Mouse (Mus musculus): ENCODE results near the gene Dusp15.

The Dusp15 gene

DNA sequence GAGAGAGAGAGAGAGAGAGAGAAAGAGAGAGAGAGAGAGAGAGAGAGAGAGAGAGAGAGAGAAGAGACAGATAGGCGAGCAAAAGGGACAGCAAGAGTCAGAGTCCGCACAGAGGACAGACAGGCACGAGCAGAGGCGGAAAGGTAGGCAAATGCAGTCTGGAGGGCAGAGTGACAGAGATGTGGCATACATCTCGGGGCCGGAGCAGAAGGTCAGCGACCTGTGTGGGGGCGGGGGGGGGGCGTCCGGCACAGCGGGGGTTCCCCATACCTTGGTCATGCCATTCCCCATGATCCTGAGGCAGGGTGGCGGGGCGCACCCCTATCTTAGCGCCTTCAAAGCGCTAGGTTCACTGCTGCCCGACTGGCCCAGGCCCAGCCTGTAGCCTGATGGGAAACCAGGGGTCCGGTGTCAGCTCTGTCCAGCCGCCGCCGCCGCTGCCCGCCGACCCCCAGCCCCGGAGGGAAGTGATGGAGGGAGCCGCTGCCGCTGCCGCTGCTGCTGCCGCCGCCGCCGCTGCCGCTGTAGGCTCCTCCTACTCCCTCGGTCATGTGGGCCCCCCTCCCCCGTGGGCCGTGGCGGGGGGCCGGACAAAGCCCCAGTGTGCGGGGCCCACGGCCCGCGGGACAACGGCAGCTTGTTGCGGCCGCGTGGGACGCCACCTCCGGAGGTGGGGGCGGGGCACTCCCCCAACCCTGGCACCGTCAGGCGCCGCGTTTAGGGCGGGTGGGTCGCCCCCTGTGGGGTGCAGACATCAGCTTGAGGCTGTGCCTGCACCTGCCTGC lies at the start of gene Dusp15:
Gene Dusp15 (minus strand): TSS at position 634 of the 785 bp plus-strand sequence.
- DNase-seq: peak; percentile 71 to 78

DNA sequence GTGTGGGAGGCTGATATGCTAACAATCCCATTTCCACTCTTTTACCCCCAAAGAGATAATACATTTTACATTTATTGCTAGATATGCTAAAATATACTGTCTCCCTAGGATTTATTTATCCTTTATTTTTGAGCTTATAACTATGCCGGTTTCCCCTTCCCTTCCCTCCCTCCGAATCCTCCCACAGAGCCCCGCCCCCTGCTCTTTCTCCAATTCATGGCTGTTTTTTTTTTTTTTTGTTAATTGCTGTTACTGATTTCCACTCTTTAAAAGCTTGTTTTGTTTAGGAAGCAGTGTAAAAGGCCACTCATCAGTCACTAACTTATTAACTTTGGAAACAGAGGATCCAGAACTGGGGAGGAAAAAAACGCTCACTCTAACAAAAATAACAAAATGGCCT lies 45.5 kb upstream of the Dusp15 start:
- no peak for DNase-seq

- no peak for DNase-seq
Measured at GRCm38 (mm10) chr2:152991529-152991928, 40.0 kb upstream of the Dusp15 start.

DNA sequence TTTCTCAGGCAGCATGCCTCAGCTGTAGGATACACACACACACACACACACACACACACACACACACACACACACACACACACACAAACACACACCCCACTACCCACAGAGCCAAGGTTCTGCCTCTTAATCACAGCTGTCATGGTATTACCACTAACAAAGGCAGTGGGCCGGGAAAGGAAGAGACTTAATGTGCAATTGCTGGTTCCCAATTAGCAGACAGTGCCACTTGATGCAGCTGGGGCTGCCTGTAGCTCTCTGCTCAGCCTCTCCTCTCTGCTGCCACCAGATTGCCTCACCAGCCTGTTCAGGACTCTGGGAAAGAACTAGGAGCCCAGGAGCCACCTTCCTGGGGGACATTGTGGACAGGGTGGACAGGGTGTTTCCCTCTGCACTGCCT lies 34.1 kb upstream of the Dusp15 start:
- DNase-seq: no peak

DNA sequence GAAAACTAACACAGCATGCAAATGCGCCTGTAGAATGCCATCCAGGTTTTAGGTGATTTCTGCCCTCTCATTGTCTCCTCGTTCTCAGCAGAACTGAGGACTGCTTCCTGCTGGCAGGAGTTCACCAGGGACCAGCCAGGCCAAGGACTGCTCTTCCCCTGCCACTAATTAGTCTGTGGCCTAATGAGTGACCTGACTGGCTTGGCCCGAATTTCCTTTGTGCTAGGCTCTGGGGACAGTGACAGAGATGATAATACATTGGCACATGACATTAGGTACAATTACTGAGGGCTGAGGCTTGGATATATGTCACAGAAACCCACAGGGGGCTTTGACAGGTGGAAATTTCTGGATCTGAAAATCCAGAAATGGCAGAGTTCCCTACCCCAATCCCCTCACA lies 25.5 kb upstream of the Dusp15 start:
- DNase-seq: no peak

DNA sequence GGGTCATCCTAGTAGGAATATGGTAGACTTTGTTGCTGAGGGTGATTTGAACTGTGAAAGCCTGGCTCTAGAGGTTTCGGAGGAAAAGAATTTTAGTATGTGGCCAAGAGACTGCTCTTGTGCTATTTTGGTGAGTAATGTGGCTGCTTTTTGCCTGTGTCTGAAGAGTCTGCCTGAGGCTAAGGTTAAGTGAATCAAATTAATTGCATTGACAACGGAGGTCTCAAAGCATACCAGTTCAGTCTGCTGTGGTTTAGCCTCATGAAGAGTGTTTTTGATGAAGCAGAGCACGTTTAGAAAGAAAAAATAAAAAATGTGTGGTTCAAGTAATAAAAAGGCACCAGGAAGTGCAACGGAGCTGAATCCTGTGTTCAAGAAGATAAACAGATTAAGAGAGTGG lies 14.1 kb upstream of the Dusp15 start:
- DNase-seq: no peak

GRCm38 (mm10) chr2:152962091-152962793 lies 10.7 kb upstream of the Dusp15 start, which contains the start of gene Ttll9:
Ttll9 (plus strand) TSS chr2:152962485.
- peak; percentile 80 to 84 for DNase-seq

- DNase-seq: no peak
Measured at GRCm38 (mm10) chr2:152958116-152958515, 6.6 kb upstream of the Dusp15 start.

DNA sequence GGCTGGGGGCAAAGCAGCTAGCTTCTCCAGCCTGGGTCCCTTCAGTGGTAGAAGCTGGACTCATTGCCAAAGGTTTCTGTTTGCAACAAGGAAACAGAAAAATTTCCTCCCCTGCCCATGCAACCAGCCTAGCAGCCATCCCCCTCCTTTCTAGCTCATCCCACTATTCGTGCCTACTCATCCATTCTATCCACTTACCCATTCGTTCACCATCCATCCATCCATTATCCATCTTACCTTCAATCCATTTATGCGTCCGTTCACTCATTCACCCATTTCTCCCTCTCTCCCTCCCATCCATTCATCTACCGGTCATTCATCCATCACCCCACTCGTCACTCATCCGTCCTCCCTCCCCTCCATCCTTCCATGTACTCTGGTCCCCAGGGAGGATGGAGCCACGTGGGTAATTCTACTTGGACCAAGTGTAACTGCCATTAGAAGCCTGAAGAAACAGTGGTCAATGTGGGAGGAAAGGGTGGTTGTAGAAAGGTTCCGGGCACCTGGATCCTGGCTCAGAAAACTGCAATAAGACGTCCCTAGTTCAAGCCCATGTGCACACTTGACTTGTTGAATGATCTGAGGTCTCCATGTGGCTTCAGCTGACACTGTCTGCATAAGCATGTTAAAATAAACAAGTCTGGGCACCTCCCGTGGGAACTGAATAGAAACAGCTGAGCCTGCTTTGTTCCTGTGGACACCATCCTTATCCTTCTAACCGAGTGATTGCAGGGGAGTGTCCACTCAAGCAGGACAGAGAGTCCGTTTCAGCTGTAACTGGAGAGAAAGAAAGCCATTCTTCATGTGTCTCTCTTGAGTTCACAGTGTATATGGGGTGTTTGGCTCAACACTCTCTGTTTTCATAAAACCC lies 587 bp upstream of the Dusp15 start:
- DNase-seq: peak in 1 of 2 experiments; percentile 24

DNA sequence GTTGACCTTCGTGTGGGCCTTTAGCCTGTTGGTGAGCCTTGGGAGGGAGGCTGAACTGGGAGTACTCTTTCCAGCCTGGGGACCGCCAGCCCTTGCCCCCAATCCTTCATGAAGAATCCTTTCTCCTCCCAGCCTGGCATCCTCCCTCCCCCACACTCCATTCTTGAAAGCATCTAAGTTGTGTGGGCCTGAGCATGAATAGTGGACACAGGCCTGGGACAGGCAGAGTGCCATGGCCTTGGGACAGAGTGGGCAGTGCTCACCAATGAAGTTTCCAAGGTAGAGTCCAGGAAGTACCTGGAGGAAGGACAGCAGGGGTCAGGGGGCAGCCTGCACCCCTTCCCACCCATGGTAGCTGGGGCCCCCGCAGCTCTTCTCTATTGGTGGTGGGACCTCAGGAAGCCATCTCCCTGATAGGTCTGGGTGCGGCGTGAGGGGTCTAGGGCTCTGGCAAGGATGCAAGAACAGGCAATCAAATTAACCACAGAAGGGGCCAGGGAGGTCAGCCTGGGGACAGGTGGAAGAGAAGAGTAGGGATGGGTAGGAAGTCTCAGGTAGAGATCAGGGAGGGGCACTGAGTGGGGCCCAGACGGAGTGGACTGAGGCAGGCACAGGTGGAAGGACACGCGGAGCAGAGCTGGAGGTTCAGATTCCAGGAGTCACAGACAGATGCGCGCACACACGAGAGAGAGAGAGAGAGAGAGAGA lies 987 bp downstream of the Dusp15 start:
- DNase-seq: no peak

DNA sequence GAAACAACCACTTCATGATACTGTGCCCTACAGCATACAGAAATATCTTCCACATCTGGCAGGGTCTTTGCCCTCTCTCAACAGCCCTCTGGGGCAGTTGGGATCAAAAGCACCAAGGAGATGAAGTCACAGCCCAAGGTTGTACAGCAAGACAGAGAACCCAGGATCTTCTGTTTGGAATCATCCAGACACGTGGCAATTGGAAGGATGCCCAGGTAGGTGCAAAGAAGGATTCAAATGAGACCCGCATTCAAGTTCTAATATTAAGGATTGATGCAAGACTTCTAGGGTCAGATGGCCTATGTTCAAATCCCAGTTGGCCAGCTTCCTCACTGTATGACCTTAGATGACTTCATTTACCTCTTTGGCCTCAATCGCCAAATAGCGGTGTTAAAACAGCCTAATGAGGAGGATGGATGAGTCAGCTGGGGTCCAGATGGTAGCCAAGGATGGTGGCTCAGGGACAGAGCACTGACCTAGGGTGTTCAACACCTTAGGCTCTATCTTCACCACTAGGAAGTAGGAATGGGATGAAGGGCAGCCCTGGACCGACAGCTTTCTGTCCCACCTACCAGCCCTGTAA lies 3.0 kb downstream of the Dusp15 start:
- peak in 1 of 2 experiments; percentile 46 for DNase-seq

- DNase-seq: peak; percentile 38 to 53
Measured at GRCm38 (mm10) chr2:152947098-152947497, 4.4 kb downstream of the Dusp15 start.

- peak in 1 of 2 experiments; percentile 41 for DNase-seq
Measured at GRCm38 (mm10) chr2:152944013-152944412, 7.5 kb downstream of the Dusp15 start.

DNA sequence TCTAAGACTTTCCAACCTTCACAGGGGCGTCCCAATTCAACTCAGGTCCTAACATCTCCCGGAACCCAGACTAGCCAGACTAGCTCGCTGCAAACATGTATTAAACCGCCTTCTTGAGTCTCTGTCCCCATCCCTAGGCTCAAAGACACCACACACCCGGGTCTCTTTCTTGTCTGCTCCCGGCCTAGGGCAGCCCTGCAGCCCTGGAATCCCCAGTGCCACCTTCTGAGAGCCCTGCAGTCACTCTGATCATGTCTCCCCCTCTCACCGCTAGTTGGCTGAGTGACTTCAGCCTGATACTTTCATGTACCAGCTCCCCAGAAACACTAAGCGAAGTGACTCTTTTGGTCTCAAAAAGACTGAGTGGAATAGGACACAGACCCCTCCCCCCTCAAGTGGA lies 7.9 kb downstream of the Dusp15 start:
- no peak for DNase-seq

DNA sequence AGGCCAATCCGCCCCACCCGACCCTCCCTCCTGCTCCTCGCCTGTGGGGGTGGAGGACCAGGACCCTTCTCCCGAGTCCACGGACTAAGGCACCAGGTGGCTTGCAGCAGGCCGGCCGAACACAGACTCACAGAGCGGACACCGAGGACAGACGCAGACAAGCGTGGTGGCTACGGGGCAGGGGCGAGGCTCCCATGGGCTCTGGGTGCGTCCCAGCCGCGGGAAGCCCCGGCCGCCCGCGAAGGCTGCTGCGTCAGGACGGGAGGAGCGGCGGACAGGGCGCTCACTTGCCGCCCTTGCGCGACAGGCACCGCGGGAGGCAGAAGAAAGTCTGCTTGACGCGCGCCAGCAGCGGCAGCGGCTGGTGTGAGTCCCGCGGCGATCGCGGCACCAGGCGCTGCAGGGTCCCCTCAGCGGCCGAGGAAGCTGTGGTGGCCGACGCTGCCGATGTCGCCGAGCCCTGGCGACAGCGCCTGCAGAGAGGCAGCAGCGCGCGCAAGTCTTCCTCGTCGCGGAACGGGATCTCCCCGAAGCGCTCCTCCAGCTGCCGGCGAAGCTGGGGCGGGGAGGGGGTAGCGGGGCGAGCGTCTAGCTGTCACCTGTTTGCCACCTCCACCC lies 8.5 kb downstream of the Dusp15 start:
- peak; percentile 33 to 45 for DNase-seq

GRCm38 (mm10) chr2:152941776-152942175 lies 9.7 kb downstream of the Dusp15 start:
- no peak for DNase-seq

GRCm38 (mm10) chr2:152941106-152941505 lies 10.4 kb downstream of the Dusp15 start:
- DNase-seq: no peak

DNA sequence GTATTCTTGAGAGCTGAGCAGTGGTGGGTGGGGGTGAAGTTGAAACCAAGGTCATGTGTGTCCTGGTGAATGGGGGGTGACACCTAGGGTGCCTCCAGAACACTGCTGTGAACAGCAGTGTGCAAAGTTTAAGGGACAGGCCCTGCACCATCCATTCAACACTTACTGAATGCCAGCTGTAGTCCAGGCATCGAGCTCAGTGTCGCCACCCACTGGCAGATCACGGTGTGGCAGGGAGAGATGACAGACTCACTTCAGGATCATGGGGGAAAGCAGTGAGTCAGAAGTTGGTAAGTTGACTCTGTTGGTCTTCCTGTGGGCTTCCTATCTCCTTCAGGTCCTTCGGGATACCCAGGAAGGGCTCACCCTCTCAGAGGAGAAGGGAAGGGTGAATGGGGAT lies 11.7 kb downstream of the Dusp15 start:
- peak; percentile 56 to 77 for DNase-seq

DNA sequence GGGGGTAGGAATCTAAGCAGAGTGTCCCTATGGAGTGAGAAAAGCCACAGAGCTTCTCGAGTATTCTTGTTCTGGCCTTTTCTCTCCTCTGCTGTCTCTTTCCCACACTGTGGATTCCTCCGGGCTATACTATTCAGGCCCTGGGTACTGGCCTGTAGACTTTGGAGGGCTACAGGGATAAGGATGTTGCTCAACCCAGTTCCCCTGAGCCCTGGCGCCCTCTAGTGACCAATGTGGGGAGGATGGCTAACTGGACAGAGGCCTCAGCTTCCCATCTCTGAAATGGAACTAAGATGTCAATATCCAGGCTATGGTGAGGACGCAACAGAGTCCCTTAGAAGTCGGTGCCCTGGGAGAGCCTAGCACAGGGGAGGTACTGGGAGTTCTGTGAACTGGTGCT lies 17.9 kb downstream of the Dusp15 start:
- DNase-seq: peak; percentile 65 to 79

DNA sequence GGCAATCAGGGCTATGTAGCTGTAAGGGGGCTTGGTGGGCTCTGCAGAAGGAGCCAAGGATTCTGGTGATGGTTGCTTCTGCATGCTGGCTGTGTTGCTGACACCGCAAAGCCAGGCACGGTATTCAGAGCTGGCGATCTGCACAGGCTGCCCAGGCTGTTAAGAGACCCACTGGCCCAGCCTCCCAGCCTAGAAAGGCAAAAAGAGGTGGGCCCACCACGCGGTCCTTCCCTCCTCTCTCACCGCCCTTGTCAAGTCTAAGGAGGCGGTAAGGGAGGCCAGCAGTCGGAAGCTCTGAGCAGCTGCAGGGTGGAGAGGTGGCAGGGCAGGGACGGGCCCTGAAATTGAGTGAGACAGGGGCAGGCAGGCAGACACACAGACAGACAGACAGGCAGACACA lies 18.4 kb downstream of the Dusp15 start, which contains the start of gene Foxs1:
Gene Foxs1 (minus strand): TSS at position 161 of the 400 bp plus-strand sequence.
- DNase-seq: no peak

GRCm38 (mm10) chr2:152931456-152932160 lies 19.9 kb downstream of the Dusp15 start:
- no peak for DNase-seq
